Mouse (Mus musculus): ENCODE measurements at regions not wholly inside any gene's neighbourhood (a gene's known extent, or its start where the extent isn't known, plus 50 kb on each side); places are given as distances from the start of the nearest gene placed in this dataset.
A peak's percentile ranks its signal among the peaks of the same experiment; 100 is the strongest.
"Not testable (repeated sequence)": the region's sequence is repeated elsewhere in the genome, so short reads cannot be mapped to it uniquely, and the experiment has no call there.

- Histone ChIP-seq H3K27me3 (replicated peaks; ENCODE audit: control insufficient read depth, insufficient read depth, low read length) (no peaks in the 10 kb centered on the region), H3K9me3 (ENCODE audit: control insufficient read depth, low read length) (no peaks in the 10 kb centered on the region), H3K4me1 (ENCODE audit: control insufficient read depth, insufficient read depth, low read length) (no peaks in the 10 kb centered on the region), H3K36me3 (ENCODE audit: control insufficient read depth, insufficient read depth, low read length) (no peaks in the 10 kb centered on the region), H3K4me2 (ENCODE audit: low read depth, low read length) (no peak overlapping the region), H3K27ac (ENCODE audit: low read length) (no peak overlapping the region), H3K9ac (ENCODE audit: low read depth, low read length) (no peak overlapping the region), H3K4me3 (ENCODE audit: low read length) (no peak overlapping the region)
- no peak for ATAC-seq
- 81% methylated on average over 1 of the region's 1 CpGs for WGBS
Measured at GRCm38 (mm10) chr1:73633071-73633470, 491.2 kb downstream of the Tns1 start.

DNA sequence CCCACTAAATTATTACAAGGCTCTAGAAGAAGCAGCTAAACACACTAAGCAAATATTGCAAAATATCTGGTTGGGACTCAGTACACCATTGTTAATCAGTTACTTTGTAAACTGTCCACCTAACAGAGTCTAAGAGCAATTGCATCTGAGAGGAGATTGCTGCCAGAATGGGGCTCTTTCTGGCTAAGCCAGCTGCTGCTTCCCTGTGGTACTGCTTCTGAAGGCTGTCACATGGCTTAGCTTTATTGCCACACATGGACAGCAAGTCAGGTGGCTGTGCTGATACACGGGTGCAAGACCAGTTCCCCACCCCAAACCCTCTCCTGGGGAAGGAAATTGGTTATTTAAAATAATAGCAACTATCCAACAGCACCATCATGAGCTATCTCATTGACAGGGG lies 493.9 kb downstream of the Tns1 start:
- no peaks in the 10 kb centered on the region for H3K36me3 ChIP-seq (ENCODE audit: control insufficient read depth, insufficient read depth, low read length)
- peak; percentile 95 for ATAC-seq
- H3K9me3 ChIP-seq (ENCODE audit: control insufficient read depth, low read length) = no peaks in the 10 kb centered on the region
- H3K9ac ChIP-seq (ENCODE audit: low read depth, low read length) = no peak overlapping the region
- H3K27ac ChIP-seq (ENCODE audit: low read length) = peak overlapping the region; percentile 40
- 26% methylated on average over 1 of the region's 1 CpGs for WGBS
- H3K4me2 ChIP-seq (ENCODE audit: low read depth, low read length) = no peak overlapping the region
- no peaks in the 10 kb centered on the region for H3K27me3 ChIP-seq (replicated peaks; ENCODE audit: control insufficient read depth, insufficient read depth, low read length)
- peaks cover 4% of the 10 kb centered on the region; the same call in 1 of the 2 replicates for H3K4me1 ChIP-seq (ENCODE audit: control insufficient read depth, insufficient read depth, low read length)
- no peak overlapping the region for H3K4me3 ChIP-seq (ENCODE audit: low read length)

DNA sequence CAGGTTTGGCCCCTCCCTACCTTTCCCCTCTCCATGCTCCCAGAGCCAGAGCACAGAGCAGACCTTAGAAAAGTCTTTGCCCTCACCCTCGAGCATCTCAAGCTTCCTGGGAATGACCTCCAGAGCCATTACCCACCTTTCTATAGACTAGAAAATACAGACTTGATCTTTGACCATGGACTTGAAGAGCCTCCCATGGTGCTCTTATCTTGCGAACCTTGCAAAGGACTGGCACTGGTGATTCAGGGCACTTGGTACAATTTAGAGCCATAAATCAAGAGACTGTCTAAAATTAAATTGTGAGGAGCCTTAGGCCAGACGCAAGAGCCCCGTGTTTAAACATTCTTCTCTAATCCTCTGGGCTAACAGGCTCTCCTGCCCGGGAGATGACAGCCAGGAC lies 498.9 kb downstream of the Tns1 start:
- peaks cover 4% of the 10 kb centered on the region; the same call in 1 of the 2 replicates for H3K4me1 ChIP-seq (ENCODE audit: control insufficient read depth, insufficient read depth, low read length)
- H3K27me3 ChIP-seq (replicated peaks; ENCODE audit: control insufficient read depth, insufficient read depth, low read length) = no peaks in the 10 kb centered on the region
- no peaks in the 10 kb centered on the region for H3K36me3 ChIP-seq (ENCODE audit: control insufficient read depth, insufficient read depth, low read length)
- H3K9me3 ChIP-seq (ENCODE audit: control insufficient read depth, low read length) = no peaks in the 10 kb centered on the region
- no peak overlapping the region for H3K4me2 ChIP-seq (ENCODE audit: low read depth, low read length)
- WGBS = 33% methylated on average over 5 of the region's 5 CpGs
- no peak overlapping the region for H3K9ac ChIP-seq (ENCODE audit: low read depth, low read length)
- no peak overlapping the region for H3K27ac ChIP-seq (ENCODE audit: low read length)
- peak; percentile 76 for ATAC-seq
- no peak overlapping the region for H3K4me3 ChIP-seq (ENCODE audit: low read length)

- H3K4me1 ChIP-seq (ENCODE audit: control insufficient read depth, insufficient read depth, low read length); H3K9ac ChIP-seq (ENCODE audit: low read depth, low read length); ATAC-seq; H3K27me3 ChIP-seq (replicated peaks; ENCODE audit: control insufficient read depth, insufficient read depth, low read length); H3K36me3 ChIP-seq (ENCODE audit: control insufficient read depth, insufficient read depth, low read length); H3K4me3 ChIP-seq (ENCODE audit: low read length); H3K27ac ChIP-seq (ENCODE audit: low read length); H3K4me2 ChIP-seq (ENCODE audit: low read depth, low read length); H3K9me3 ChIP-seq (ENCODE audit: control insufficient read depth, low read length): not testable (repeated sequence)
- WGBS = 93% methylated on average over 5 of the region's 5 CpGs
Measured at GRCm38 (mm10) chr1:73621121-73621520, 503.1 kb downstream of the Tns1 start.

GRCm38 (mm10) chr1:73618551-73619170 lies 505.6 kb downstream of the Tns1 start:
- no peak for ATAC-seq
- Histone ChIP-seq H3K9ac (ENCODE audit: low read depth, low read length) (no peak overlapping the region), H3K27ac (ENCODE audit: low read length) (no peak overlapping the region), H3K9me3 (ENCODE audit: control insufficient read depth, low read length) (no peaks in the 10 kb centered on the region), H3K4me3 (ENCODE audit: low read length) (no peak overlapping the region), H3K27me3 (replicated peaks; ENCODE audit: control insufficient read depth, insufficient read depth, low read length) (no peaks in the 10 kb centered on the region), H3K36me3 (ENCODE audit: control insufficient read depth, insufficient read depth, low read length) (no peaks in the 10 kb centered on the region), H3K4me1 (ENCODE audit: control insufficient read depth, insufficient read depth, low read length) (no peaks in the 10 kb centered on the region), H3K4me2 (ENCODE audit: low read depth, low read length) (no peak overlapping the region)
- 41% methylated on average over 4 of the region's 4 CpGs for WGBS

GRCm38 (mm10) chr1:73593653-73594385 lies 530.4 kb downstream of the Tns1 start:
- H3K4me3 ChIP-seq (ENCODE audit: low read length) = no peak overlapping the region
- no peaks in the 10 kb centered on the region for H3K36me3 ChIP-seq (ENCODE audit: control insufficient read depth, insufficient read depth, low read length)
- H3K9ac ChIP-seq (ENCODE audit: low read depth, low read length) = no peak overlapping the region
- ATAC-seq = no peak
- no peaks in the 10 kb centered on the region for H3K4me1 ChIP-seq (ENCODE audit: control insufficient read depth, insufficient read depth, low read length)
- H3K4me2 ChIP-seq (ENCODE audit: low read depth, low read length) = no peak overlapping the region
- H3K27ac ChIP-seq (ENCODE audit: low read length) = no peak overlapping the region
- no peaks in the 10 kb centered on the region for H3K27me3 ChIP-seq (replicated peaks; ENCODE audit: control insufficient read depth, insufficient read depth, low read length)
- H3K9me3 ChIP-seq (ENCODE audit: control insufficient read depth, low read length) = no peaks in the 10 kb centered on the region
- 73% methylated on average over 9 of the region's 9 CpGs for WGBS

DNA sequence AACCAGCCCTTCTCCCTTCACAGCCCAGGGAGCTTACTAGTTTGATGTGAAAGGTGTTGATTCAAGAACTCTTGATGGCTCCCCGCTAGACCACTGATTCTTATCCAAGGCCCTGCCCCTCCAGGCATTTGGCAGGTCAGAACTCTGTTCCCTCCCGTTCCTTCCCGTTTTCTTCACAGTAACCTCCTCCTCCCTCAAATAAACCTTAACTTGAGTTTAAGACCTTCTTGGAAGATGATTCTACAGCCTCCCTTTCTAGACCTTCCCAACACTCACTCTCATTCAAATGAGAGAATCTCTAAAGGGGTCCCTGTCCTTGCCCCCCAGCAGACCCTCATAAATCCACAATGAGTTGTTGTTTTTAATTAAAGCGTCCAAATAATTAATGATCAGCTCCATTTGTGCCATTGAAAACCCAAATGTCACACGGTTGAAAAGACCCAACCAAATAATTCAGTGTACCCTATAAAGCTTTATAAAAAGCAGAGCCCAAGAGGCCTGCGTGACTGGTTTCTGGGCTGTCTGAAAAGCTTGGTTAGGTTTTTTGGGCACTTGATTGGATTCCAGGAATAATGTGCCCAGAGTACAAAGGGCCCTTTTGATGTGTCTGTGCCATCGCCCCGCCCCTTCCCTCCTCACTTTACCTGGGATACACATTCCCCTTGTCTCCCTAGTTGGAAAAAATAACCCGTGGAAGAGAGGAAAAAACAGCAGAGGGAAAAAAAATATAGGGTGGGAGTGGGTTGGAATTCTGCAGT lies 532.7 kb downstream of the Tns1 start:
- Histone ChIP-seq H3K36me3 (ENCODE audit: control insufficient read depth, insufficient read depth, low read length) (no peaks in the 10 kb centered on the region), H3K27me3 (replicated peaks; ENCODE audit: control insufficient read depth, insufficient read depth, low read length) (no peaks in the 10 kb centered on the region), H3K27ac (ENCODE audit: low read length) (no peak overlapping the region), H3K9me3 (ENCODE audit: control insufficient read depth, low read length) (no peaks in the 10 kb centered on the region), H3K4me2 (ENCODE audit: low read depth, low read length) (no peak overlapping the region), H3K9ac (ENCODE audit: low read depth, low read length) (no peak overlapping the region), H3K4me3 (ENCODE audit: low read length) (no peak overlapping the region), H3K4me1 (ENCODE audit: control insufficient read depth, insufficient read depth, low read length) (no peaks in the 10 kb centered on the region)
- ATAC-seq = no peak
- WGBS = 72% methylated on average over 9 of the region's 9 CpGs

DNA sequence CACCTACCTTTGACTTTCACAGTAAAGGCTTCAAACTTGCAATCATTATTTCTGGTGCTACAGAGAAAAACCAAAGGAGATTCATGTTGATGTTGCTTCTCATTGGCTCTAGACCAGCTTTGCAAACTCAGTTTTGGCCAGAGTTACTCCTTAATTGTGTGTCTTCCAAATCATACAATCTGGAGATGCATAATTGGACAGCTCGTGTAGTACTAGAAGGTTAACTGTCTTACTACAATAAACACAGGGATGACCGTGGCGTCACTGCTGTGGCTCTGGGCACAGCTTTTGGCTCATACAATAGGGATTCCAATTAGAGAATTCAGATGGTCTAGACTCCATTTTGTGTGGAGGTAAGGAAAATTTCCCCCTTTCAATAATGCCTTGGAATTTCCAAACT lies 544.6 kb downstream of the Tns1 start:
- Histone ChIP-seq H3K4me1 (ENCODE audit: control insufficient read depth, insufficient read depth, low read length) (no peaks in the 10 kb centered on the region), H3K9ac (ENCODE audit: low read depth, low read length) (no peak overlapping the region), H3K4me3 (ENCODE audit: low read length) (no peak overlapping the region), H3K9me3 (ENCODE audit: control insufficient read depth, low read length) (no peaks in the 10 kb centered on the region), H3K27ac (ENCODE audit: low read length) (no peak overlapping the region), H3K4me2 (ENCODE audit: low read depth, low read length) (no peak overlapping the region), H3K27me3 (replicated peaks; ENCODE audit: control insufficient read depth, insufficient read depth, low read length) (no peaks in the 10 kb centered on the region), H3K36me3 (ENCODE audit: control insufficient read depth, insufficient read depth, low read length) (no peaks in the 10 kb centered on the region)
- ATAC-seq = no peak
- WGBS = 75% methylated on average over 3 of the region's 3 CpGs

GRCm38 (mm10) chr1:73577019-73577418 lies 547.2 kb downstream of the Tns1 start:
- no peak overlapping the region for H3K4me3 ChIP-seq (ENCODE audit: low read length)
- H3K27ac ChIP-seq (ENCODE audit: low read length) = no peak overlapping the region
- H3K9me3 ChIP-seq (ENCODE audit: control insufficient read depth, low read length) = no peaks in the 10 kb centered on the region
- WGBS = 90% methylated on average over 1 of the region's 1 CpGs
- H3K36me3 ChIP-seq (ENCODE audit: control insufficient read depth, insufficient read depth, low read length) = no peaks in the 10 kb centered on the region
- no peaks in the 10 kb centered on the region for H3K4me1 ChIP-seq (ENCODE audit: control insufficient read depth, insufficient read depth, low read length)
- H3K4me2 ChIP-seq (ENCODE audit: low read depth, low read length) = no peak overlapping the region
- no peaks in the 10 kb centered on the region for H3K27me3 ChIP-seq (replicated peaks; ENCODE audit: control insufficient read depth, insufficient read depth, low read length)
- H3K9ac ChIP-seq (ENCODE audit: low read depth, low read length) = no peak overlapping the region
- ATAC-seq = no peak
